ENCODE assay signal across 17 mouse cellular contexts in the genomic region with DNA sequence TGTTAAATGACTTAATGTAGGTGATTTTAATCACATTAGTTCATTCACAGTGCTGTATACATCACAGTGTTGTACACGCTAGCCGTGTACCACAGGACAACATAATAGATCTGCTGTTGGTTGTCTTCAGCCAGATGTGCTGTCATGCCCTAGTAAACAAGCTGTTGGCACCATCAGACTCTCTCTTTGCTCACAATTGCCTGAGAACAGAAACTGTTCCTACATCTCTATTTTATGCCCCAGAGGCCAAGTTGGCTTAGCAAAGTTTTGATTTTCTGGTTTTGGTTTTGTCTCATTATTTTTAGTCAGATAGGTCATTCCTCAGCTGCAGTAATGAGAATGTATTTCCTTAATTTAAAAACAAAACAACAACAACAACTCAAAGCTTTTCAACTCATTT. TPM values are rescaled to one million over a fixed set of nuclear protein-coding genes. Genes with fewer than 3 reads are reported as not detected.
DNase-seq lines count a peak whose midpoint lies in the region; ATAC-seq and TF ChIP-seq lines count a peak whose summit lies in the region.
"Had no signal": no experiment of that assay in that cellular context is flagged by ENCODE, and none has a peak within 500 bp of the region (broad histone marks: within the 10 kb centered on the region; RNA-seq: fewer than 3 reads in every experiment).

No protein-coding gene starts in this region.

- H3ac ChIP-seq in C2C12 (ENCODE audit: control insufficient read depth, insufficient read length, low read depth), result peak overlapping the region; percentile 63

- no peaks in the 10 kb centered on the region for H3K9me3 ChIP-seq in liver, postnatal 0 days (ENCODE audit: low read length)
- H3K9me3 ChIP-seq: embryonic facial prominence, embryonic 12.5 days; forebrain, embryonic 12.5 days; limb, embryonic 12.5 days; neural tube, embryonic 13.5 days had no signal

- H3K4me3 ChIP-seq in left cerebral cortex, adult 2 months, result peak overlapping the region; percentile 18; the same call in 1 of the 2 replicates
- H3K4me3 ChIP-seq in C2C12 (ENCODE audit: insufficient read depth, poor library complexity, severe bottlenecking), result peak overlapping the region; percentile 21
- H3K4me3 ChIP-seq in bone marrow, adult 2 months (replicated peaks; ENCODE audit: control insufficient read depth, low read depth, low read length), result peak overlapping the region; percentile 68
- H3K4me3 ChIP-seq in liver, postnatal 0 days (ENCODE audit: low read depth, low read length), result peak overlapping the region; percentile 36
- H3K4me3 ChIP-seq: embryonic facial prominence, embryonic 12.5 days; forebrain, embryonic 12.5 days; limb, embryonic 12.5 days; neural tube, embryonic 13.5 days had no signal

- peaks cover 35% of the 10 kb centered on the region for H3K79me2 ChIP-seq in C2C12 (ENCODE audit: control insufficient read depth, insufficient read depth)

- H3K4me1 ChIP-seq in bone marrow, adult 2 months (ENCODE audit: control insufficient read depth, insufficient read depth, low read length), result peaks cover 12% of the 10 kb centered on the region
- peaks cover 7% of the 10 kb centered on the region; the same call in 1 of the 2 replicates for H3K4me1 ChIP-seq in liver, postnatal 0 days (ENCODE audit: insufficient read depth)
- H3K4me1 ChIP-seq: embryonic facial prominence, embryonic 12.5 days; limb, embryonic 12.5 days; neural tube, embryonic 13.5 days had no signal

- no peaks in the 10 kb centered on the region for H3K79me3 ChIP-seq in C2C12 (ENCODE audit: low read depth)

- no peak for TF ChIP-seq POLR2A in bone marrow, adult 2 months (IDR thresholded peaks at IDR 0.05; ENCODE audit: borderline replicate concordance, control insufficient read depth, low read depth, low read length)

- no peak for DNase-seq in left cerebral cortex, adult 2 months (ENCODE audit: extremely low spot score in 1 of 2, low spot score in 2 of 2)
- no peak for DNase-seq in left cerebral cortex, postnatal 25 days (ENCODE audit: low spot score in 2 of 2)
- no peak for DNase-seq in liver, postnatal 0 days
- no peak for DNase-seq in kidney, adult 11 months
- no peak for DNase-seq in ovary, adult 18-20 months (ENCODE audit: low spot score)
- no peak for DNase-seq in adrenal gland, adult 18-20 months (ENCODE audit: low spot score in 2 of 2)
- DNase-seq: adrenal gland, postnatal 10 days; cerebellum, postnatal 36 days had no signal

- no peaks in the 10 kb centered on the region for H3K27me3 ChIP-seq in C2C12 (ENCODE audit: control insufficient read depth, insufficient read depth, insufficient read length)
- H3K27me3 ChIP-seq in liver, postnatal 0 days (ENCODE audit: insufficient read depth, low read length), result no peaks in the 10 kb centered on the region
- H3K27me3 ChIP-seq: embryonic facial prominence, embryonic 12.5 days; forebrain, embryonic 12.5 days; limb, embryonic 12.5 days; neural tube, embryonic 13.5 days had no signal

- H3K27ac ChIP-seq in left cerebral cortex, adult 2 months, result peak overlapping the region; percentile 82
- no peak overlapping the region; the same call in 1 of the 2 replicates for H3K27ac ChIP-seq in bone marrow, adult 2 months (ENCODE audit: control insufficient read depth, insufficient read depth, low read depth, low read length, poor library complexity)
- peak overlapping the region; percentile 55 for H3K27ac ChIP-seq in liver, postnatal 0 days (ENCODE audit: low read depth)
- H3K27ac ChIP-seq: embryonic facial prominence, embryonic 12.5 days; forebrain, embryonic 12.5 days; limb, embryonic 12.5 days; neural tube, embryonic 13.5 days had no signal

- no peak for ATAC-seq in liver, postnatal 0 days
- ATAC-seq: midbrain, embryonic 16.5 days had no signal

- TF ChIP-seq EP300 in liver, postnatal 0 days (IDR thresholded peaks at IDR 0.05; ENCODE audit: low read depth), result no peak

- peak overlapping the region; percentile 39 for H3K4me2 ChIP-seq in liver, postnatal 0 days (ENCODE audit: low read depth, low read length)
- H3K4me2 ChIP-seq: embryonic facial prominence, embryonic 12.5 days; forebrain, embryonic 12.5 days; limb, embryonic 12.5 days; neural tube, embryonic 13.5 days had no signal

- 63% methylated on average over 2 of the region's 2 CpGs for WGBS in bone marrow, adult 2 months
- WGBS in liver, postnatal 0 days (ENCODE audit: insufficient replicate concordance), result 71% methylated on average over 2 of the region's 2 CpGs

- no peak for TF ChIP-seq CTCF in left cerebral cortex, adult 2 months (IDR thresholded peaks at IDR 0.05)
- TF ChIP-seq CTCF in C2C12 (IDR thresholded peaks at IDR 0.05; ENCODE audit: control insufficient read depth, insufficient read depth, insufficient read length), result no peak
- no peak for TF ChIP-seq CTCF in bone marrow, adult 2 months (IDR thresholded peaks at IDR 0.05; ENCODE audit: control insufficient read depth, insufficient read depth, low read length)
- TF ChIP-seq CTCF in liver, postnatal 0 days (IDR thresholded peaks at IDR 0.05; ENCODE audit: low read depth), result no peak

- H3K9ac ChIP-seq in liver, postnatal 0 days (replicated peaks), result no peak overlapping the region; the same call in 1 of the 2 replicates
- H3K9ac ChIP-seq: embryonic facial prominence, embryonic 12.5 days; forebrain, embryonic 12.5 days; limb, embryonic 12.5 days; neural tube, embryonic 13.5 days had no signal

- peaks cover 45% of the 10 kb centered on the region for H3K36me3 ChIP-seq in C2C12 (ENCODE audit: control insufficient read depth, insufficient read depth)
- H3K36me3 ChIP-seq in liver, postnatal 0 days (replicated peaks; ENCODE audit: insufficient read depth, low read length), result no peaks in the 10 kb centered on the region

- intact Hi-C loops in left cerebral cortex, adult 2 months (cut with DNase I), result no loop called here
- intact Hi-C loops in left cerebral cortex, postnatal 25 days (cut with DNase I), result loop anchor here (5.0 kb wide), 1 partner anchor 37 kb away; no protein-coding TSS in a partner anchor

TF ChIP-seq in C2C12, 6 proteins besides CTCF, POLR2A, EP300 and RAD21:
- TF ChIP-seq FOSL1 (IDR thresholded peaks at IDR 0.05; ENCODE audit: insufficient read depth, low read length, poor library complexity, severe bottlenecking) (no peak), MYOD1 (IDR thresholded peaks at IDR 0.05; ENCODE audit: control insufficient read depth, insufficient read length, low read depth) (no peak), MAX (IDR thresholded peaks at IDR 0.05) (no peak), USF1 (IDR thresholded peaks at IDR 0.05; ENCODE audit: low read depth) (no peak), CEBPB (IDR thresholded peaks at IDR 0.05; ENCODE audit: low read depth) (no peak), MYOG (IDR thresholded peaks at IDR 0.05; ENCODE audit: control insufficient read depth, extremely low read depth, insufficient read length) (no peak)
TF ChIP-seq in C2C12: peak in this region for 0.

RNA-seq across cellular contexts. Expression of a gene that starts 0.7 kb away (rescaled TPM):
- not detected for total RNA-seq in left cerebral cortex, adult 2 months (2021)
- total RNA-seq in left cerebral cortex, postnatal 25 days (2021), result not detected
- 0.07 TPM for polyA plus RNA-seq in C2C12 (2012; fragmentation: generic; extraction: Trizol)
- polyA plus RNA-seq in bone marrow, adult 2 months (2011; ENCODE audit: insufficient read depth, insufficient read length, low replicate concordance, missing spikeins), result 3.6 and 12.0 TPM in 2 replicates
- polyA plus RNA-seq in liver, postnatal 0 days (2015; fragmentation: Nextera tagmentation; extraction: Ambion mirVana), result 0.76 and 0.99 TPM in 2 replicates
- under 1 TPM; 0.10 to 0.23 TPM for total RNA-seq in adrenal gland, adult 18-20 months (2021)

RNA-seq across cellular contexts. Expression of a gene that starts 0.7 kb away (rescaled TPM):
- 10 to 100 TPM; 11.6 TPM for total RNA-seq in left cerebral cortex, adult 2 months (2021)
- total RNA-seq in left cerebral cortex, postnatal 25 days (2021), result 10 to 100 TPM; 11.3 to 14.6 TPM
- polyA plus RNA-seq in C2C12 (2012; fragmentation: generic; extraction: Trizol), result 12.9 TPM
- polyA plus RNA-seq in bone marrow, adult 2 months (2011; ENCODE audit: insufficient read depth, insufficient read length, low replicate concordance, missing spikeins), result 5.4 and 13.1 TPM in 2 replicates
- polyA plus RNA-seq in liver, postnatal 0 days (2015; fragmentation: Nextera tagmentation; extraction: Ambion mirVana), result 6.7 and 7.2 TPM in 2 replicates
- total RNA-seq in adrenal gland, adult 18-20 months (2021), result 1 to 10 TPM; 2.9 to 3.3 TPM

RNA-seq across cellular contexts. Expression of a gene that starts 6.2 kb away (rescaled TPM):
- under 1 TPM; 0.30 to 0.91 TPM for total RNA-seq in left cerebral cortex, adult 2 months (2021)
- total RNA-seq in left cerebral cortex, postnatal 25 days (2021), result under 1 TPM; 0.39 to 0.69 TPM
- 0.30 TPM for polyA plus RNA-seq in C2C12 (2012; fragmentation: generic; extraction: Trizol)
- polyA plus RNA-seq in bone marrow, adult 2 months (2011; ENCODE audit: insufficient read depth, insufficient read length, low replicate concordance, missing spikeins), result 28.7 and 78.8 TPM in 2 replicates
- 7.7 and 7.9 TPM in 2 replicates for polyA plus RNA-seq in liver, postnatal 0 days (2015; fragmentation: Nextera tagmentation; extraction: Ambion mirVana)
- 1 to 10 TPM in 1 of 2 experiments, under 1 TPM in 1; 0.99 to 2.3 TPM for total RNA-seq in adrenal gland, adult 18-20 months (2021)
- polyA plus RNA-seq: embryonic facial prominence, embryonic 12.5 days; forebrain, embryonic 12.5 days; midbrain, embryonic 16.5 days had no signal

RNA-seq across cellular contexts. Expression of a gene that starts 25.9 kb away (rescaled TPM):
- 100 to 1,000 TPM in 1 of 2 experiments, 10 to 100 TPM in 1; 95.1 to 116 TPM for total RNA-seq in left cerebral cortex, adult 2 months (2021)
- total RNA-seq in left cerebral cortex, postnatal 25 days (2021), result 100 to 1,000 TPM; 115 to 123 TPM
- polyA plus RNA-seq in C2C12 (2012; fragmentation: generic; extraction: Trizol), result 0.16 TPM
- polyA plus RNA-seq in bone marrow, adult 2 months (2011; ENCODE audit: insufficient read depth, insufficient read length, low replicate concordance, missing spikeins), result 0.43 and 1.6 TPM in 2 replicates
- 0.05 and 0.09 TPM in 2 replicates for polyA plus RNA-seq in liver, postnatal 0 days (2015; fragmentation: Nextera tagmentation; extraction: Ambion mirVana)
- total RNA-seq in adrenal gland, adult 18-20 months (2021), result 1 to 10 TPM; 5.2 to 7.5 TPM
- total RNA-seq: heart, adult 8-10 months; heart, postnatal 10 days had no signal

Comparison
In these comparisons a context has a peak if more than half of its experiments do, and no peak if none do; other contexts are left out.
1. H3K4me3 ChIP-seq: peak in every context shown above with its lines; median percentile 68 in bone marrow, adult 2 months; 36 in liver, postnatal 0 days; 21 in C2C12; 18 in left cerebral cortex, adult 2 months.